Mouse (Mus musculus) retina, embryonic 14.5 days (tissue): ENCODE data around the gene Lelp1.

Source experiments
- DNase-seq: peaks from one replicate; pipeline ENCODE4 v3.0.0-alpha.2; 2015; ENCODE audit warnings: low spot score

Gene Lelp1

GRCm38 (mm10) chr3:92142644-92143043, at the start of gene Lelp1:
Lelp1 (minus strand) TSS chr3:92142744.
- DNase-seq, result no peak

GRCm38 (mm10) chr3:92176880-92177279, 34.3 kb upstream of the Lelp1 start:
- DNase-seq, result no peak

GRCm38 (mm10) chr3:92169847-92170246, 27.3 kb upstream of the Lelp1 start:
- DNase-seq, result no peak

GRCm38 (mm10) chr3:92153322-92153721, 10.8 kb upstream of the Lelp1 start:
- DNase-seq, result peak; percentile 82

- peak; percentile 90 for DNase-seq
Observed at GRCm38 (mm10) chr3:92150631-92151277, 8.2 kb upstream of the Lelp1 start.

GRCm38 (mm10) chr3:92147913-92148312, 5.4 kb upstream of the Lelp1 start:
- no peak for DNase-seq

GRCm38 (mm10) chr3:92147420-92147819, 4.9 kb upstream of the Lelp1 start:
- DNase-seq, result peak; percentile 16

- DNase-seq, result no peak
Observed at GRCm38 (mm10) chr3:92123847-92124246, 18.7 kb downstream of the Lelp1 start, which contains the start of gene Prr9. Prr9 (minus strand) TSS chr3:92123947.

- DNase-seq, result no peak
Observed at GRCm38 (mm10) chr3:92120902-92121301, 21.6 kb downstream of the Lelp1 start.

GRCm38 (mm10) chr3:92117930-92118329, 24.6 kb downstream of the Lelp1 start:
- peak; percentile 42 for DNase-seq

- DNase-seq, result no peak
Observed at GRCm38 (mm10) chr3:92111526-92111925, 31.0 kb downstream of the Lelp1 start.

- peak; percentile 22 for DNase-seq
Observed at GRCm38 (mm10) chr3:92110790-92111189, 31.8 kb downstream of the Lelp1 start.

GRCm38 (mm10) chr3:92106582-92106981, 36.0 kb downstream of the Lelp1 start:
- DNase-seq, result peak; percentile 60
